Mouse (Mus musculus) stomach, embryonic 16.5 days (tissue): ENCODE data around the gene Lce1j. TPM values are rescaled to one million over a fixed set of nuclear protein-coding genes. Genes with fewer than 3 reads are reported as not detected.

Experiments
- ATAC-seq: fragments of 200-750 bp; cut with Nextera tagmentation; 2 replicates; pipeline ENCODE4 v1.8.0; 2017; ENCODE audit warnings: moderate number of reproducible peaks, moderate TSS enrichment; ENCODE audit not compliant: insufficient read depth, low FRiP score
- H3K27ac ChIP-seq: fragments of 300-500 bp; sonication (generic); 2 replicates; pipeline ENCODE4 v1.5.1; 2014; ENCODE audit warnings: low read length
- H3K27me3 ChIP-seq: fragments of 300-500 bp; sonication (generic); 2 replicates; pipeline ENCODE4 v1.6.1; 2014; ENCODE audit warnings: low read length, control low read depth, mixed read lengths; ENCODE audit not compliant: control insufficient read depth, insufficient read depth
- H3K36me3 ChIP-seq: fragments of 300-500 bp; sonication (generic); 2 replicates; pipeline ENCODE4 v1.6.1; 2014; ENCODE audit warnings: low read length; ENCODE audit not compliant: control insufficient read depth, insufficient read depth
- H3K4me1 ChIP-seq: fragments of 300-500 bp; sonication (generic); 2 replicates; pipeline ENCODE4 v1.6.1; 2014; ENCODE audit warnings: low read length, control low read depth, mixed read lengths; ENCODE audit not compliant: control insufficient read depth, insufficient read depth
- H3K4me2 ChIP-seq: fragments of 300-500 bp; sonication (generic); 2 replicates; pipeline ENCODE4 v1.6.1; 2014; ENCODE audit warnings: low read depth, low read length, mixed read lengths
- H3K4me3 ChIP-seq: fragments of 300-500 bp; sonication (generic); replicated peaks from 2 replicates; pipeline ENCODE4 v1.5.1; 2014; ENCODE audit warnings: mild to moderate bottlenecking, low read length
- H3K9ac ChIP-seq: fragments of 300-500 bp; sonication (generic); 2 replicates; pipeline ENCODE4 v1.6.1; 2014; ENCODE audit warnings: low read length
- H3K9me3 ChIP-seq: fragments of 300-500 bp; sonication (generic); replicated peaks from 2 replicates; pipeline ENCODE4 v1.6.1; 2016; ENCODE audit warnings: low read length, control low read depth; ENCODE audit not compliant: control insufficient read depth
- WGBS: fragments of 180-500 bp; shearing (Covaris S2); extraction: QIAGEN DNeasy Blood & Tissue Kit; methylation state at CpG from one replicate; pipeline ENCODE4 v1.1.7; 2014; 5-methylcytosine and 5-hydroxymethylcytosine counted together
- polyA plus RNA-seq: library from polyadenylated mRNA; unstranded; fragments of >200 nt; fragmentation: Nextera tagmentation; extraction: Ambion mirVana; gene quantifications from 2 replicates; pipeline ENCODE4 v1.2.1, GENCODE M21; 2015

Gene Lce1j
- polyA plus RNA-seq, 1 experiment from 2014 or later = not detected

- Histone ChIP-seq H3K9ac (no peak within 1 kb of the TSS), H3K27ac (no peak within 1 kb of the TSS), H3K4me2 (no peak within 1 kb of the TSS), H3K4me1 (no peaks in the 10 kb centered on the region), H3K36me3 (no peaks in the 10 kb centered on the region), H3K4me3 (no peak within 1 kb of the TSS), H3K9me3 (no peaks in the 10 kb centered on the region), H3K27me3 (no peaks in the 10 kb centered on the region)
- ATAC-seq = no peak
- 83% methylated on average over 1 of the region's 1 CpGs for WGBS
These were observed 38.1 kb downstream of the Lce1j start, which contains the start of gene Lce1g for GRCm38 (mm10) chr3:92752238-92752637. Gene Lce1g (minus strand): TSS chr3:92752338.

- WGBS = 66% methylated on average over 1 of the region's 1 CpGs
- no peak within 1 kb of the TSS for H3K9ac ChIP-seq
- no peaks in the 10 kb centered on the region for H3K36me3 ChIP-seq
- H3K4me3 ChIP-seq = no peak within 1 kb of the TSS
- H3K27me3 ChIP-seq = no peaks in the 10 kb centered on the region
- no peaks in the 10 kb centered on the region for H3K9me3 ChIP-seq
- H3K4me1 ChIP-seq = no peaks in the 10 kb centered on the region
- ATAC-seq = no peak
- H3K4me2 ChIP-seq = no peak within 1 kb of the TSS
- H3K27ac ChIP-seq = no peak within 1 kb of the TSS
These were observed 51.3 kb downstream of the Lce1j start, which contains the start of gene Gm38119 for GRCm38 (mm10) chr3:92738996-92739395. Gene Gm38119 (minus strand): TSS chr3:92739096.

Other genes with a start within 250 kb of the Lce1j start
- gene Ivl, start 216.8 kb downstream of the Lce1j start, polyA plus RNA-seq = 1.3 and 2.0 TPM in 2 replicates
- 1.4 and 1.7 TPM in 2 replicates for gene Smcp, start 201.5 kb downstream of the Lce1j start, polyA plus RNA-seq
- not detected in 2 replicates for gene 2210017I01Rik, start 183.0 kb downstream of the Lce1j start, polyA plus RNA-seq
- gene Lce6a, start 168.9 kb downstream of the Lce1j start, polyA plus RNA-seq = not detected in 2 replicates
- gene Lce1a1, start 142.2 kb downstream of the Lce1j start, polyA plus RNA-seq = 0.40 TPM in 1 of 2 replicates, not detected in the other
- gene Lce1b, start 133.6 kb downstream of the Lce1j start, polyA plus RNA-seq = not detected in 2 replicates
- gene Lce1a2, start 120.2 kb downstream of the Lce1j start, polyA plus RNA-seq = 0.26 and 0.45 TPM in 2 replicates
- 0.19 TPM in 1 of 2 replicates, not detected in the other for gene Lce1c, start 111.3 kb downstream of the Lce1j start, polyA plus RNA-seq
- gene Lce1d, start 103.3 kb downstream of the Lce1j start, polyA plus RNA-seq = not detected in 2 replicates
- gene Lce1e, start 81.4 kb downstream of the Lce1j start, polyA plus RNA-seq = not detected in 2 replicates
- gene Lce1f, start 70.2 kb downstream of the Lce1j start, polyA plus RNA-seq = not detected in 2 replicates
- gene Gm38119, start 51.4 kb downstream of the Lce1j start, polyA plus RNA-seq = not detected in 2 replicates
- not detected in 2 replicates for gene Lce1g, start 38.2 kb downstream of the Lce1j start, polyA plus RNA-seq
- not detected in 2 replicates for gene Lce1h, start 25.4 kb downstream of the Lce1j start, polyA plus RNA-seq
- 0.32 TPM in 1 of 2 replicates, not detected in the other for gene Lce1i, start 11.6 kb downstream of the Lce1j start, polyA plus RNA-seq
- gene Lce1k, start 17.4 kb upstream of the Lce1j start, polyA plus RNA-seq = not detected in 2 replicates
- gene Kprp, start 36.7 kb upstream of the Lce1j start, polyA plus RNA-seq = 0.84 and 1.4 TPM in 2 replicates
- not detected in 2 replicates for gene Lce1l, start 60.8 kb upstream of the Lce1j start, polyA plus RNA-seq
- not detected in 2 replicates for gene 2310050C09Rik, start 79.7 kb upstream of the Lce1j start, polyA plus RNA-seq
- gene Lce3a, start 135.7 kb upstream of the Lce1j start, polyA plus RNA-seq = 7.5 and 10.8 TPM in 2 replicates
- gene Lce3b, start 142.5 kb upstream of the Lce1j start, polyA plus RNA-seq = 1.7 and 2.1 TPM in 2 replicates
- gene Lce3c, start 154.0 kb upstream of the Lce1j start, polyA plus RNA-seq = 3.7 and 4.0 TPM in 2 replicates
- gene Lce3d, start 166.9 kb upstream of the Lce1j start, polyA plus RNA-seq = not detected in 2 replicates
- 5.9 TPM in 2 replicates for gene Lce3e, start 176.5 kb upstream of the Lce1j start, polyA plus RNA-seq
- 25.6 and 36.2 TPM in 2 replicates for gene Lce3f, start 201.7 kb upstream of the Lce1j start, polyA plus RNA-seq
- gene Crct1, start 225.2 kb upstream of the Lce1j start, polyA plus RNA-seq = 83.5 and 173 TPM in 2 replicates
- 0.15 TPM in 1 of 2 replicates, not detected in the other for gene Lce1m, start 228.5 kb upstream of the Lce1j start, polyA plus RNA-seq